Mouse (Mus musculus) cerebellum, postnatal 10 days (tissue): Measurements from ENCODE around the gene Pde4d.

Source experiments
- DNase-seq, 2 experiments: peaks; one replicate each; pipeline ENCODE4 v3.0.0; 2021; ENCODE audit warnings: mixed read lengths in 2 of 2

The Pde4d gene

DNA sequence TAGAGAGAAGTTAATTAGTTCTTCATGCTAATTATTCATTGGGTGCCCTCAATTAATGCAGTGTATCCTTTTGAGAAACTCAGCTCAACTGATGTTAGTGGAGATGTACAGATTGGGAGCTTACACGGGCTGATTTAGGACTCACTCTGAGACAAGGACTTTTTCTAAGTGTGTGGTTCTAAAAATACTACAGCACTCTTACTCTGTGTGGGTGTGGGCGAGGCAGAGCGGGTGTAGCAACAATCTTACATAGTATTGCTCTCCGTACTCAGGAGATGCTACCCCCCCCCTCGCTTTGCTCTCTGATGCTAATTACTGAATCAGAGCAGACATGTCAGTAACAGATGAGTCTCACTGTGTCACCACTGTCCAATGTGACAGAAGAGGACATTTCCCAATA lies 976.3 kb downstream of the Pde4d start:
- DNase-seq: no peak

DNA sequence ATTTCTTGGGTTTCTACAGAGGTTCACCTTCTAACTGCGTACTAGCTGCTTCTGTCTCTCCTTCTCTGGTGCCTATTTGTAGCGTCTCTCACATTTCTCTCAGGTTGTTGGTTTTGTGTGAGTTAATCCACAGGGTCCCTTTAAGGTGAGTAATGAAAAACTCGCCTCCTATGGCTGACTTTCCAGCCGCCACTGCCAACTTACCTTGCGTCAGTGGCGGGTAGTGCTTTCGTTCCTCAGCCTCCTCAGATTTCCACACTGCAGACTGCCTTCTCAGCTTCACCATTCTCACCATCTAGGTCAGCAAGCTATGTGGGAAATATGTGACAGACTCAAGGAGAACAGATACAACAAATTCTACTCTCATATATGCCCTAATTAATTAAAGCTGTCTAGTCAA lies 977.8 kb downstream of the Pde4d start:
- no peak for DNase-seq

DNA sequence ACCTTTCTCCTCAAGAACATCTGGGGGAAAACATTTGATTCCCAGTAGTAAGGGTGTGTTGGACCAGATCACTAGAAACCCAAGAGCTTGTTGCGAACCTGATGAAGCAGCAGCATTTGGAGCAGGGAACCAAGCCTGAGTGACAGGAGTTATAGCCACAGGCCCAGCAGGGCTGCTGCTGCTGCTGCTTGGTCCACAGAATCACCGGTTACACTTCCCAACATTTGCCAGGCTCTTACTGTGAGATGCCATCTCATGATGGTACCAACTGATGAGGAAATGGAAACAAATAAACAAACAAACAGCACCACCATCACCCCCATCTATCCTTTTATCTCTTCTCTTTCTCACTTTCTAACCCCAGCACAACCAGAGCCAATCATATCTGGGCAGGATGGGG lies 979.8 kb downstream of the Pde4d start:
- peak in 1 of 2 experiments; percentile 30 for DNase-seq

DNA sequence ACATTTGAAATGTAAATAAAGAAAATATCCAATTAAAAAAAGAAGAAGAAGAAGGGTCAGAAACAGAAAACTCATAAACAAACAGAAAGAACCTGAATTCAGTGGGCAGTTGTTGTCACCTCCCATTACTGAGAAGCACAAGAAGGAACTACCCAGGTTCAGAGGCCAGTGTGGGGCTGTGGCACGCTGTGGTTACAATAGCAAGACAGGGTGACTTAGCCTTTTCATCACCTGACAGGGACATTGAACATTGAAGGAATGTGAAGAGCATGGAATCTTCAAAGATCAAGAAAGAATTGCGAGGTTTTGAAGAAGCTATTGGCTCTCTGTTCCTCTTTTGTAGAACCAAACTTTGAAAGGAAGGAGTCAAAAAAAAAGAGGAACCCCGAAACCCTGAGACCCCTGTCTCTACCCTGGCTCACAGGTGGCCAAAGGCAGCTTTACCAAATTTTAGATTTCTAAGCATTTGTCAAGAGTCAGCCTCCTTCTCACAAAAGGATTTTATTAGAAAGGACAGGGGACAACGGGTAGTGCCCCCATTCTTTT lies 987.6 kb downstream of the Pde4d start:
- DNase-seq: no peak

DNA sequence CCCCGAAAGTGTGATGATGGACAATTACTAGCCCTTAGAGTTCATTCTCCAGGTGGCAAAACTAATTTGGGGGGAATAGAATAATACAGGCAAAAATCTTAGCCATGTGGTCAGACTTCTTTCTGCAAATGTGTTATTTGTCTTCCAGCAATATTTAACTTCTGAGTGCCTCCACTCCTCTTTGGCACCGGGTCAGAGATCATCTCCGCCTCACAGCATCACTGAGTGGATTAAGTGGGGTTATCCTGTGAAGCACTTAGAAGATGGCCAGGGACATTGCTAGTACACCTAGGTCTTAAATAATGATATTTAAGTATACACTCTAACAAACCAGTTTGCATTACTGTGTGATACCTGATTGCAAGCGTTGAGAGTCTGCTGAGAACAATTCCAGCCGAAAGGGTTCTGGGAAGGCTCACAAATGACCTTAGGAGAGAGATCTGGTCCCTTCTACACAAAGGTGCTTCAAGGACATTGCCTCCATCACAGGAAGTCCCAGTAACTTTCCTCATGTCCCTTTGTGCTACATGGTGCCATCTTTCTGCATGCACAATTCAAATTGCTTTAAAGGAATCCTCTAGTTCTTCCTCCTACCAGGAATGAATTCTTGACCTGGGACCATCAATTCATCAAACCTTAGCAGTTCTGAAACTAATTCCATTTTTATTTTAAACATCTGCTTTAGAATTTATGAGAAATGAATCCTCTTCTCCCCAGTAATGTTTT lies 989.9 kb downstream of the Pde4d start:
- peak; percentile 31 to 52 for DNase-seq

DNA sequence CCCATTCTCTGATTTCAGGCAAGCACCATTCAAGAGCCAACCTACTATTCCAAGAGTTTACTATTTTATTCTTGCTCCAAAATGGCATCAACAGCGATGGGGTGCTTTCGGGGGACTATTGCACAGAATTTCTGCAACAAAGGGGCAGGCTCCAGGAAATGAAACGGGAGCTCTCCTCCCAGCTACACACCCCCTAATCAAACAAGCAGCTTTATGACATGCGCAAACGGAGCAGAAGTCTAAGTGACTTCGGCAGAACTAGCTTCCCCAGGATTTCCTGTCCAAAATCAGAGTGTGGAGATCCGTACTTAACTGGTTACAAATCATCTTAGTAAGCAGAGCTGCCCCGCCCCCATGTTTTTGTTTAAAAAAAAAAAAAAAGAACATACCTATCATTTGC lies 990.6 kb downstream of the Pde4d start:
- DNase-seq: peak; percentile 59 to 66

DNA sequence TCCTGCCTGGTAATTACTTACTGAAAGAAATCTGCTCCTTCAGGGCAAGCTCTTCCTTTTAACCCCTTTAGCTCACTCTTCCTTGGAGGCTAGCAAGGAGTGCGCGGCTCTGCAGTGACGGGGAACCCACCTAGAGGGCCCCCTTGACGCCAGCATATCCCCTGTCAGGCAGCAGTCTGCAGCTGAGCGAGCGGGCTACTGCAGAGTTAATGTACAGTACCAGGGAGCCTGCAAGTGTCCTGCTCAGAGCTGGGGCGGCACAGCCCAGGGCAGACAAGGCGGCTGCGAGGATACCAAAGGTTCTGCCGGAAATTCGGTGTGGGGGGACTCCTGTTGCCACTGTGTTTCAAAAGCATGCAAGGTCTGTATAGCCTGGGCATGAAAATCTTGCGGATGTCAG lies 991.1 kb downstream of the Pde4d start:
- DNase-seq: peak; percentile 84 to 91

DNA sequence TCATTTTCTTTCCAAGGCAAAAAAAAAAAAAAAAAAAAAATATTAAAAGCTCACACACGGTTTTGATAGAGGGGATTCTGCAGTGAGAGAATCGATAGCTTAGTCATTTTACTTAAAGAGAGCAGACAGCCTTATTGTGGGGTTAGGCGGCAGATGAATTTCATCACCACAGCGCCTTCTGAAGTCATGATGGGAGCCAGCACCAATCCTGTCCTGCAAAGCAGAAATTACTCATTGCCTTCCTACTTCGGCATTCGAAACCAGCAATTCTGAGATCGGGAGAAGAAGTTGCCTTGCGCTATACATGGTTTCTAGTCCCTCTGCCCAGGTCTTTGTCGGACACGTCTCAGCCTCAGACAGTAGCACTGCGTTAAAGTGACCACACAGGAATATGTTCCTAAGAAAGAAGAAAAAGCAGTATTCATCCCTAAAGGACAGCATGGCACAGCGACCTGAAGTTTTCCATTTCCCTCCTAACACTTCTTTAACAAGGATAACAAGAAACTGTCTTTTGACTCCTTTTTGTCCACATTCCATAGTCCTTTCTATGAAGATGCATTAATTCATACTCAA lies 991.7 kb downstream of the Pde4d start:
- peak; percentile 25 to 34 for DNase-seq

DNA sequence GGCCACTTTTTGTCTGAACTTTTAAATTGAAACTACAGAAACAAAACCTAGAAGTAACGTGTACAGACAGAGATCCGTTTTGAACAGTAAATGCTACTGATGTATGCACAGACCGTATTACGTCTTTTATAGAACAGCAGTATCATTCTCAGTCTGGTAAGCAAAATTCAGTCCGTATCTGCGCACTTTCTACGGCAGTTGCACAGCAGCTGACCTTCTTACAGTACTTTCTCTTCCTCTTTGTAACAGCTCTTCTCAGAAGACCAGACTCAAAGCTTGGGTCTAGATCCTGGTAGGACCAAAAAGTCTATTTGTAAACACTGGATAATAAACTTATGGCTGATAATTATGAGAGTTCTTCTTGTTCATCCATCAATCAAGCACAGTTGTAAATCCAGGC lies 996.4 kb downstream of the Pde4d start:
- no peak for DNase-seq

DNA sequence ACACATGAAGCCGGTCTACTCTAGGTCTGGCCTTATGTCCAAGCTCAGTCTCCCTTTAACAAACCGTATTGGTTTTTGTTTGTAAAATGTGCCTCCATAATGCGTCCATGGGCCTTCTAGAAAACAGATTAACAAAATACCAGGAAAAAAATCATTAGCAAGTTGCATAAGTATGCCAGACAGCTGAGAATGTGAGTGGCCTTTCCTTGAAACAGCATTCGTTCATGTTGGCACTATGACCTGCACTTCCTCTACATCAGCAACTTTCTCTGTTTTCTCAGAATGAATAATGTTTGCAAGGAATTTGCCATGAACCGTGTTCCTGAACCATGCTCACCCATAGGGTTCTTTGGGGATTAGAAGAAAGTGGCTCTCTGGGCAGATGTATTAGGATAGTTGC lies 998.4 kb downstream of the Pde4d start:
- no peak for DNase-seq

DNA sequence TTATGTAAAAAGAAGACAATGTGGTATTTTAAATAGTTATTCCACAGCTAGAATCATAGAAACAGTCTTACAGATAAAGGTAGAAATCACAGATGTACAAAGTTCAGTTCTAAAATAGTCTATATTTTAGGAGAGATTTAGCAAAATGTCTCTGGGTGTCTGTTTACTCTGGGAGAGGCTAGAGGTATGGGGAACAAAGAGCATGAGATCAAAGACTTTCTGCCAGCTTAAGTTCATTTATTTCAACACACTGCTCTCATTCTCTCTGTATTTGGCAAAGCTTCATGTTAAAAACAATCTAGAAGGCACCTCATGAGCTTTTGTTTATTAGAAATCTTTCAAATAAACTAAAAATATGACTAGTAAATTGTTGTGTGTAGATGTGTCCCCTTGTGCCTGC lies 1024.6 kb downstream of the Pde4d start:
- DNase-seq: no peak

DNA sequence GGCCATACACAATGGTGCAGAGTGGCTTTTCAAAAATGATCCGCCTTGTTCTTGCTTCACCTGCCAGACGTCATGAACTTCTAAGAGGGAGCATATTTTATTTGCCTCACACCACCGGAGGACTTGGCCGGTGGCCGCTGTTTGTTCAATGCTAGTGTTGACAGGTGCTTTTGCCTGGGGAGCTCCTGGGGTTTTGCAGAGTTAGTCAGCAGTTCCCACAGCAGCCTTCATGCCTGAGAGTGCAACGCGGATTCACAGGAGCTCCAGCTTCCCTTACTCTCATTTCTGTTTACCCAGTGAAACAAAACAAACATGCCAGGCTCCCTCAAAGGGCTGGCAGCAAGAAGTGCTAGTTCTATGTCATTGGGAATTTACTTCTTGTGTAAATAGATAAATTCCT lies 1031.7 kb downstream of the Pde4d start:
- DNase-seq: peak in 1 of 2 experiments; percentile 11

DNA sequence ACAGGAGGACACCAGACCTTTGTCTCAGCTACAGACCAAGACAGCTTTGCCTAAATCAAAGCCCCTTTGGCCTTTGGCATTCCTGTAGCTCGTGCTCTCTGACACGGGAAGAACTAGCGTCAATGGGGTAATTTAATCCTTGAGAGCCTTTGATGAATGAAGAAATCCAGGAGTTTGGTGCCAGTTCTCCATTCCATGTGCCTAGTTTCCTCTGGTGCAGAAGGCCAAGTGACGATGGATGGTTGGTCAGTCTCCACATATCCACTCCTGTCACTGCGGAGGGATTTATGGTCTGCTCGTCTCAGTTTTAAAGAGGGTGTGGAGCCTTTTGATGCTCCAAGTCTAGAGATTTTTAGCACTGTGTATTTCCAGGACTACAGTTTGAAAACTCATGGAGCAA lies 1036.4 kb downstream of the Pde4d start:
- DNase-seq: no peak

DNA sequence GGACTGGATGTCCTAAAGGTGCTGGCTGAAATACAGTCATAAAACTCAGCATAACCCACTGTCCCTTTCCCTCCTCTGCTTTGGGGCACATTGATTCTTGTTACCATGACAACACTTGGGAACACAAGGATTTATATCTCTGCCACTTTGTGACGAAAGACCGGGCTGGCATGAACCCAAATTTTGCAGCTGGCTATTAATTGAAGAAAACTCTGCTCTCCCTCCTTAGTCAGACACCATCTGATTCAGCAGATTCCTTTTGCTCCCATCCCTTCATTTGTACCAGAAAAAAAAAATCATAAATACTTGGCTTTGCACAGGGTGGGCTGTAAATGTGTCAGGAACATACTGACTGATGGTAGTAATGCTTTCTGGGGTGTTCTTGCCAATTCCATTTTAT lies 1037.6 kb downstream of the Pde4d start:
- peak; percentile 56 to 68 for DNase-seq

DNA sequence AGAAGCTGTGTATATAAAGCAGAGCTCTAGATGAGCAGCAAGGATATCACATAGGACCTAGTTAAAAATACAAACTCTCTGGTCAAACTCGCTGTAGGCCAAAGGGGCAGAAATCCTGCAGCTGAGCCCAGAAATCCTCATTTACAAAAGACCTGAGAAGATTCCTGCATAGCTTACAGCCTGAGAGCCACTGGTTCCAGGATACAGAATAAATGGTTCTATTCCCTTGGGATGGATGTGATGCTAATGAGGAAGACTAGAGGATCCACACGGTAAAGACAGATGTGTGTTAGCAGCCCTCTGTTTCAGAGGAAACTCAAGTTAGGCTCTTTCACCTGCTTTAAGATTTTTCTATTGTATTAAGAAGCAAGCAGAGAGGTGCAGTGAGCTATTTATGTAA lies 1041.1 kb downstream of the Pde4d start:
- DNase-seq: no peak

DNA sequence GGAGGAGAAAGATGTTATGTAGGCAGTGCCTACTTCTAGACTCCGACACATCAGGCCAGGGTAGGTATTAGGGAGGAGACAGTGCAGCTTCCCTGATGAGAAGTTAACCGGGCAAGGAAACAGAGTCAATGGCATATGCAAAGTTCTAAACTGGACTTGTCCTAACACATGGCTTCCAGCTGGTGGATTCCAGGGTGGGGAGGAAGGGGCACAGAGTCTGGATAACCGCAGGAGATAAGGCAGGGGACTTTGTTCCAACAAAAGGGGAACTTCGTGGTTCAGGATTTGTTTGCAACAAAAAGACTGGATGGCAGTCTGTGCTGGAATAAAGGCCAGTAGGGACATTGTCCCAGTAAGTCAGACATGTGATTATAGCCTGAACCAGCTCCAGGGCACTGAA lies 1042.1 kb downstream of the Pde4d start:
- DNase-seq: no peak

DNA sequence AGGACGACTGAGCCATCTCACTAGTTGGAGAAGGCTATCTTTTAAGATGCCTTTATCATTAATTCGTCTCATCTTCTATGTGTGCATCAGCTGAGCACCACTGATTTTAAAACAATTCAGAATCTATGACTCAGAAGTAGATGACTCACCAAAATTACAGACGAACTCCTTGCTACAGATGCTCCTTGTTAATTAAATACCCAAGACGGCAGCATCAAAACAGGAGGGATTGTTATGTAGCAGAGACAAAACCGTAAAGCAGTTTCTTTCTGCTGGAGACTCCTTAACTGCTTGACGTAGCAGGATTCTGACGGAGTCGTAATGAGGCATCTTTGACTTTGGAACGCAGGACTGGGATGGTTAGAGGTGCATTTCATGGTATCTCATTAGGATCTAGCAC lies 1050.6 kb downstream of the Pde4d start:
- no peak for DNase-seq

DNA sequence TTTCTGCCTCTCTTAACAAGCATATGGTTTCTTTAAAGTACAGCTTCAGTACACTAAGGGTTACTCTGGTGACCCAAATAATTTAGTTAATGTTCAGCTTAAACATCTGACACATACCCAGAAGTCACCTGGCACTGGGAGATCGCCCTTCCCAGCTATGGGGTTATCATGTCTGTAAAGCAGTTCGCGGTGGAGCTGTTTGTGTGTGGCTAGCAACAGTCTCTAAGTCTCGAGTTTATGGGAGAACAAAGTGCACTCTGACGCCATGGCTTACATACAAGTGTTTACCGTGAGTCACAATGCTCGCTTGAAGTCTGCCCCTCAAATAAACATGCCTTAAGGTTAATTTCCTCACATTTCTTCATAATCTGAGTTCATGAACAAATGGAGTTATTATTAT lies 1053.0 kb downstream of the Pde4d start:
- no peak for DNase-seq

DNA sequence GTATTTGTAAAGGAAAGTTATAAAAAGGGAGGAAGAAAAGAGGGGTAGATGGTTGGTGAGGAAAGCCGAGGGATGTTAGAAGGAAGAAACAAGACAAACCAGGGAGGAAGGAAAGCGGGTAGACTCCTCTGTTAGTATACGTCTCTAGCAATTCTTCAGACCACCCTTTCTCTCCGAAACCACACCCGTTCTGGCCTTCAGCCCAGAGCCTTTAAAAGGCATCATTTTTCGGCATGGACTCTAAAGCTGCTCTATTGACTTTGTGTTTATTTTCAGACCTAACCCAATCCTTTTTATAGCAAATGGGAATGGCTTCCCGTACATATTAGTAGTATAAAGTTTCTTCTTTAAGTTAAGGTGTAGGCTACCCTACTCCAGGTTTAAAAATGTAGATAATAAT lies 1057.0 kb downstream of the Pde4d start:
- DNase-seq: peak in 1 of 2 experiments; percentile 16

DNA sequence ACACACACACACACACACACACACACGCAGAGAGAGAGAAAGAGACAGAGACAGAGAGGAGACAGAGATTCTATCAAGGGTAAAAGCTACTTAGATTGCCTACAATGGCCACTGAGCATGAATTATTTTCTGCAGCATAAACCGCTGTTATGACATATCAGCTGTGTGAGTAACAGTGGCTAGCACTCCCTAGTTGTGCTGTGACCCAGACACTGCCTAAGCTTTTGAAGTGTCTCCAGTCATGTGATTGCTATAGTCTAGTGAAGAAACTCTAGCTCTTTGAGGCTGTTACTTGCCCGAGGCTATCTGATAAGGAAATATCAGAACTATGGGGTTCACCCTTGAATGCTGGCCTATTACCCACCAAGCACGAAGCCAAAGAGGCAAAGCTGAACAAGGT lies 1058.7 kb downstream of the Pde4d start:
- DNase-seq: no peak

DNA sequence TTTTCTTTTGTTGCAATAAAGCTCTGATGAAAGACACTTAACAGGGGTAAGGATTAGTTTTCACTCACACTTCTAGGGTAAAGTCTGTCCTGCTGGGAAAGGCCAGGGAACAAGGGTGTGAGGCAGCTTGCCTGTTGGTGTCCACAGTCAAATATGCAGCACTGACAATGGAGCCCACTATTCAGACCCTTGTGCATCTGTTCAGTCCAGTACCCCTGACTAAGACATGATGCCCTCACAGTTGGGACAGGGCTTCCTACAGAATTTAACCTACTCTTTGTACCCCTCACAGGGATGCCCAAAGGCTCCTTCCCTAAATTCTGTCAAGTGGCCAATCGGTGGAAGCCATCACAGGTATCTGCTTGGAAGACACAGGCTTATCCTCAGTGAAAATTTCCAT lies 1068.4 kb downstream of the Pde4d start:
- DNase-seq: no peak

DNA sequence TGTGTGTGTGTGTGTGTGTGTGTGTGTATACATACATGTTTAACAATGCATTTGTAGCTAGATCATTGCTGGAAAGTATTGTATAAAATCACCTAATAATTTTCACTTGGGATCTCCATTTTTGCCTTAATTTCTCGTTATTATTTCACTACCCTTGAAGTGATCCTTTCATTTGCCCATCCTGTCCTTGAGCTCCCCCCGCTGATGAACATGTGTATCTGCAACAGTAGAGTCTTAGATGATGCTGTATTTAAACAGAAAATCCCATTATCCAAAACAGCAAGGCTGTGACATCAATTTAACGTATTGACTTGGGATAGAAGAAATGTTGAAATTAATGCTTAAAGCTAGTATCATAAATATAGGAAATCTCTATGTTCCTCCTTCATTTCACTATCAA lies 1069.7 kb downstream of the Pde4d start:
- DNase-seq: peak; percentile 17 to 26

DNA sequence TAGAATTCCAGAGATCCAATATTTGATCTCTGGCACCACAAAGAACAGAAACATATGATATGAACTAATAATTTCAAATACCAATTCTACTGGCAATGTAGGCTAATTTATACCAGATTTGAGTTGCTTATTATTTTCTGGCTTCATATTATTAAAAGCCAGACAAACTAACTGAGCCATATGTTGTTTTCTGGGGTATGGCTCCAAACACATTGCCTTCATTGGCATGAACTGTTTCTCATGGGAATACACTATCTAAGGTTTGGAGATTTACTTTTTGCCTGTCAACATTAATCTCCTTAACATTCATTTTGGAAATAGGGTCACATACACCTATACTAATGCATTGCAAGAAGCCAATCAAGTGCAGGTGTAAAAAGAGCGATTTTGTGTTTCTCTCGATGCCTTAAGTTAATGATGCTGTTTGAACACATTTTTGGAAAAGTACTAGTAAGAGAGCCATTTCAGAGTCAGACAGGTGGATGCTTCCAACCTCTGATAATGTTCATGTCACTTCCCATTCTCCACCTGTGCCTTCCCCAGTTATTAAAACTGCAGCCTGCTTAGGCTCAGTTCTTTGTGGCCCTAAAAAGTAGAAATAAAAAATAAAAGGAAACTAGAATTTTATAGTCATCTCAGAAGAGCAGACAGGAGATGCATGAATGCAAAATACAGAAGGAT lies 1070.4 kb downstream of the Pde4d start:
- no peak for DNase-seq
